Mouse (Mus musculus) hindbrain, embryonic 11.5 days (tissue): ENCODE data around the gene Clca4b. TPM values are rescaled to one million over a fixed set of nuclear protein-coding genes. Genes with fewer than 3 reads are reported as not detected.

Experiments
- ATAC-seq: fragments of 200-750 bp; cut with Nextera tagmentation; 2 replicates; pipeline ENCODE4 v1.8.0; 2017; ENCODE audit warnings: mild to moderate bottlenecking, moderate TSS enrichment, moderate library complexity; ENCODE audit not compliant: low FRiP score
- DNase-seq: peaks from one replicate; pipeline ENCODE4 v3.0.0-alpha.2; 2015; ENCODE audit warnings: low spot score
- H3K27ac ChIP-seq: fragments of 300-500 bp; sonication (generic); 2 replicates; pipeline ENCODE4 v1.5.1; 2014; ENCODE audit warnings: mild to moderate bottlenecking, low read depth, low read length
- H3K27me3 ChIP-seq: fragments of 300-500 bp; sonication (generic); 2 replicates; pipeline ENCODE4 v1.6.1; 2014; ENCODE audit warnings: mild to moderate bottlenecking, low read length, moderate library complexity, mixed read lengths; ENCODE audit not compliant: control insufficient read depth, insufficient read depth
- H3K36me3 ChIP-seq: fragments of 300-500 bp; sonication (generic); 2 replicates; pipeline ENCODE4 v1.6.1; 2014; ENCODE audit warnings: mild to moderate bottlenecking, low read length, moderate library complexity, mixed read lengths; ENCODE audit not compliant: control insufficient read depth, insufficient read depth
- H3K4me1 ChIP-seq: fragments of 300-500 bp; sonication (generic); replicated peaks from 2 replicates; pipeline ENCODE4 v1.6.1; 2014; ENCODE audit warnings: low read length, mixed read lengths; ENCODE audit not compliant: control insufficient read depth, insufficient read depth
- H3K4me2 ChIP-seq: fragments of 300-500 bp; sonication (generic); replicated peaks from 2 replicates; pipeline ENCODE4 v1.6.1; 2014; ENCODE audit warnings: mild to moderate bottlenecking, low read depth, low read length
- H3K4me3 ChIP-seq: fragments of 300-500 bp; sonication (generic); 2 replicates; pipeline ENCODE4 v1.5.1; 2014; ENCODE audit warnings: low read depth, low read length
- H3K9ac ChIP-seq: fragments of 300-500 bp; sonication (generic); 2 replicates; pipeline ENCODE4 v1.6.1; 2014; ENCODE audit warnings: low read depth, low read length
- H3K9me3 ChIP-seq: fragments of 300-500 bp; sonication (generic); 2 replicates; pipeline ENCODE4 v1.6.1; 2016; ENCODE audit warnings: low read length; ENCODE audit not compliant: control insufficient read depth
- WGBS: fragments of 180-500 bp; shearing (Covaris S2); extraction: QIAGEN DNeasy Blood & Tissue Kit; methylation state at CpG from one replicate; pipeline ENCODE4 v1.1.7; 2014; 5-methylcytosine and 5-hydroxymethylcytosine counted together
- polyA plus RNA-seq: library from polyadenylated mRNA; unstranded; fragments of >200 nt; fragmentation: Nextera tagmentation; extraction: Ambion mirVana; gene quantifications from 2 replicates; pipeline ENCODE4 v1.2.1, GENCODE M21; 2014

Gene Clca4b
- not detected in 2 replicates for polyA plus RNA-seq

- no peaks in the 10 kb centered on the region for H3K27me3 ChIP-seq
- H3K36me3 ChIP-seq: no peaks in the 10 kb centered on the region
- H3K4me2 ChIP-seq: no peak within 1 kb of the TSS
- H3K4me1 ChIP-seq: no peaks in the 10 kb centered on the region
- H3K9me3 ChIP-seq: no peaks in the 10 kb centered on the region
- no peak within 1 kb of the TSS for H3K27ac ChIP-seq
- H3K4me3 ChIP-seq: no peak within 1 kb of the TSS
- no peak for DNase-seq
- H3K9ac ChIP-seq: no peak within 1 kb of the TSS
- no peak for ATAC-seq
Observed at GRCm38 (mm10) chr3:144932335-144932734, at the start of gene Clca4b. Gene Clca4b (minus strand): TSS chr3:144932529.

GRCm38 (mm10) chr3:144980551-144980950 lies 48.2 kb upstream of the Clca4b start:
- no peaks in the 10 kb centered on the region for H3K27me3 ChIP-seq
- H3K27ac ChIP-seq: no peak overlapping the region
- H3K9ac ChIP-seq: no peak overlapping the region
- no peaks in the 10 kb centered on the region for H3K9me3 ChIP-seq
- H3K4me3 ChIP-seq: no peak overlapping the region
- ATAC-seq (no peak), DNase-seq (no peak)
- H3K4me2 ChIP-seq: no peak overlapping the region
- no peaks in the 10 kb centered on the region for H3K4me1 ChIP-seq
- no peaks in the 10 kb centered on the region for H3K36me3 ChIP-seq
- 91% methylated on average over 6 of the region's 6 CpGs for WGBS

- Histone ChIP-seq H3K36me3 (no peaks in the 10 kb centered on the region), H3K27me3 (no peaks in the 10 kb centered on the region), H3K9ac (no peak overlapping the region), H3K4me2 (no peak overlapping the region), H3K9me3 (no peaks in the 10 kb centered on the region), H3K4me3 (no peak overlapping the region), H3K27ac (no peak overlapping the region), H3K4me1 (no peaks in the 10 kb centered on the region)
- WGBS: 21% methylated on average over 4 of the region's 4 CpGs
- no peak for ATAC-seq
- no peak for DNase-seq
Observed at GRCm38 (mm10) chr3:144977631-144978030, 45.3 kb upstream of the Clca4b start.

- Histone ChIP-seq H3K4me2 (no peak overlapping the region), H3K4me1 (no peaks in the 10 kb centered on the region), H3K9ac (no peak overlapping the region), H3K36me3 (no peaks in the 10 kb centered on the region), H3K9me3 (no peaks in the 10 kb centered on the region), H3K4me3 (no peak overlapping the region), H3K27me3 (no peaks in the 10 kb centered on the region), H3K27ac (no peak overlapping the region)
- ATAC-seq: no peak
- DNase-seq: no peak
- WGBS: 69% methylated on average over 1 of the region's 1 CpGs
Observed at GRCm38 (mm10) chr3:144976091-144976490, 43.8 kb upstream of the Clca4b start.

- Histone ChIP-seq H3K4me1 (no peaks in the 10 kb centered on the region), H3K9me3 (no peaks in the 10 kb centered on the region), H3K9ac (no peak within 1 kb of the TSS), H3K36me3 (no peaks in the 10 kb centered on the region), H3K4me3 (no peak within 1 kb of the TSS), H3K27me3 (no peaks in the 10 kb centered on the region), H3K4me2 (no peak within 1 kb of the TSS), H3K27ac (no peak within 1 kb of the TSS)
- no peak for DNase-seq
- ATAC-seq: no peak
Observed at GRCm38 (mm10) chr3:144974945-144975344, 42.6 kb upstream of the Clca4b start, which contains the start of gene Clca4a. Gene Clca4a (minus strand): TSS chr3:144975045.

GRCm38 (mm10) chr3:144971553-144972270 lies 39.4 kb upstream of the Clca4b start:
- H3K9me3 ChIP-seq: no peaks in the 10 kb centered on the region
- no peak overlapping the region for H3K4me3 ChIP-seq
- H3K4me2 ChIP-seq: no peak overlapping the region
- no peaks in the 10 kb centered on the region for H3K36me3 ChIP-seq
- H3K27ac ChIP-seq: no peak overlapping the region
- 77% methylated on average over 9 of the region's 9 CpGs for WGBS
- H3K9ac ChIP-seq: no peak overlapping the region
- ATAC-seq: no peak
- no peak for DNase-seq
- no peaks in the 10 kb centered on the region for H3K27me3 ChIP-seq
- no peaks in the 10 kb centered on the region for H3K4me1 ChIP-seq

GRCm38 (mm10) chr3:144969755-144970154 lies 37.4 kb upstream of the Clca4b start:
- H3K4me3 ChIP-seq: no peak overlapping the region
- H3K27me3 ChIP-seq: no peaks in the 10 kb centered on the region
- no peaks in the 10 kb centered on the region for H3K4me1 ChIP-seq
- no peak for ATAC-seq
- no peak overlapping the region for H3K4me2 ChIP-seq
- H3K27ac ChIP-seq: no peak overlapping the region
- WGBS: 83% methylated on average over 1 of the region's 1 CpGs
- no peak for DNase-seq
- no peak overlapping the region for H3K9ac ChIP-seq
- no peaks in the 10 kb centered on the region for H3K36me3 ChIP-seq
- H3K9me3 ChIP-seq: no peaks in the 10 kb centered on the region

- Histone ChIP-seq H3K9me3 (no peaks in the 10 kb centered on the region), H3K9ac (no peak overlapping the region), H3K36me3 (no peaks in the 10 kb centered on the region), H3K4me2 (no peak overlapping the region), H3K27me3 (no peaks in the 10 kb centered on the region), H3K4me3 (no peak overlapping the region), H3K27ac (no peak overlapping the region), H3K4me1 (no peaks in the 10 kb centered on the region)
- ATAC-seq: no peak
- no peak for DNase-seq
- 74% methylated on average over 4 of the region's 4 CpGs for WGBS
Observed at GRCm38 (mm10) chr3:144966074-144966473, 33.7 kb upstream of the Clca4b start.

- no peak overlapping the region for H3K4me2 ChIP-seq
- 66% methylated on average over 4 of the region's 4 CpGs for WGBS
Observed at GRCm38 (mm10) chr3:144950829-144951228, 18.5 kb upstream of the Clca4b start.

More at GRCm38 (mm10) chr3:144950829-144951228, 18.5 kb upstream of the Clca4b start:
- Histone ChIP-seq H3K9me3 (no peaks in the 10 kb centered on the region), H3K36me3 (no peaks in the 10 kb centered on the region), H3K27ac (no peak overlapping the region), H3K9ac (no peak overlapping the region), H3K27me3 (no peaks in the 10 kb centered on the region), H3K4me1 (no peaks in the 10 kb centered on the region), H3K4me3 (no peak overlapping the region)
- DNase-seq (no peak), ATAC-seq (no peak)
